Mouse (Mus musculus) stomach, postnatal 0 days (tissue): ENCODE data around the gene Cdk18.

Experiments
- CTCF ChIP-seq: IDR thresholded peaks from 2 replicates; pipeline ENCODE4 v1.5.1; 2016; ENCODE audit warnings: antibody characterized with exemption, low read depth, mild to moderate bottlenecking, moderate library complexity
- EP300 ChIP-seq: optimal IDR thresholded peaks from 2 replicates; pipeline ENCODE3; 2016; ENCODE audit warnings: antibody characterized with exemption

DNA sequence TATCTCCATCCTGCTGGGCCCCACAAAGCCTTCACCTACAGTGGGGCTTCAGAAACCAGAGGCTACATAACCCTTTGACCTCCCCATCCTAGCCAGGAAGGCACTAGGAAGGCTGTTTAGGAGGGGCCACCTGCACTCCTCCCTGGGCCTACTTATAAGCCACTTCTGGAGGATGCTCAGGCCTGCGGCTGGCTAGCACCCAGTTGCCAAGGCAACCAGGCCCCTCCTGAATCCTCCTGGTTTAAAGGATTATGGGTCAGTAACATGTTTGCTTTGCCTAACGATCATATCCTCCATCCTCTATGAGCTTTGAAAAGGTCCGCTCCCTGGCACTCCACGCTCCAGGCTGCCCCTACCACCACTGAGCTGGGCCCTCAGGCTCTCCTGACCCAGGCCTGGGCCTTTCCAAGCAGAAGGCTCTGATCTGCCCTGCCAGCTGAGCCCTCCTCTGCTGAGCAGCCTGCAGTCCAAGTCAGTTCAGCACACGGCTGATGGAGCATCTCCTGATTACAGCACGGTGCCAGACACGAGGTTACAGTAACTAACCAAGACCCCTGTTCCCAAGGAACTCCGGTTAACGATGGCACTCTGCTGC, 16.0 kb downstream of the Cdk18 start:
- TF ChIP-seq EP300 (no peak), CTCF (no peak)
